ENCODE assay signal across 11 mouse cellular contexts in genomic region chr10:90892728-90893127, GRCm38 (mm10).
DNase-seq lines count a peak whose midpoint lies in the region; ATAC-seq lines count a peak whose summit lies in the region.
"Had no signal": no experiment of that assay in that cellular context is flagged by ENCODE, and none has a peak within 500 bp of the region (broad histone marks: within the 10 kb centered on the region; RNA-seq: fewer than 3 reads in every experiment).

No protein-coding gene starts in this region.

- ATAC-seq in hindbrain, embryonic 14.5 days (ENCODE audit: low FRiP score), result no peak
- no peak for ATAC-seq in hindbrain, embryonic 12.5 days (ENCODE audit: low FRiP score)

- 0 out of 2 replicates have a peak, but pooled peaks cover 3% of the 10 kb centered on the region for H3K4me1 ChIP-seq in hindbrain, embryonic 14.5 days (replicated peaks; ENCODE audit: control insufficient read depth, insufficient read depth, low read length)
- no peaks in the 10 kb centered on the region for H3K4me1 ChIP-seq in hindbrain, embryonic 12.5 days
- H3K4me1 ChIP-seq: embryonic facial prominence, embryonic 13.5 days had no signal

- no peak overlapping the region for H3K4me2 ChIP-seq in hindbrain, embryonic 14.5 days (replicated peaks)
- no peak overlapping the region for H3K4me2 ChIP-seq in hindbrain, embryonic 12.5 days (replicated peaks)
- H3K4me2 ChIP-seq: embryonic facial prominence, embryonic 13.5 days had no signal

- peak overlapping the region; percentile 3; the same call in 1 of the 2 replicates for H3K27ac ChIP-seq in hindbrain, embryonic 14.5 days
- no peak overlapping the region for H3K27ac ChIP-seq in hindbrain, embryonic 12.5 days
- H3K27ac ChIP-seq: embryonic facial prominence, embryonic 13.5 days had no signal

- peaks cover 14% of the 10 kb centered on the region for H3K36me3 ChIP-seq in hindbrain, embryonic 14.5 days (replicated peaks; ENCODE audit: control insufficient read depth, insufficient read depth)
- 0 out of 2 replicates have a peak, but pooled peaks cover 2% of the 10 kb centered on the region for H3K36me3 ChIP-seq in hindbrain, embryonic 12.5 days
- H3K36me3 ChIP-seq: embryonic facial prominence, embryonic 13.5 days had no signal

- H3K9ac ChIP-seq in hindbrain, embryonic 14.5 days, result no peak overlapping the region
- no peak overlapping the region for H3K9ac ChIP-seq in hindbrain, embryonic 12.5 days
- H3K9ac ChIP-seq: embryonic facial prominence, embryonic 13.5 days had no signal

- H3K27me3 ChIP-seq in hindbrain, embryonic 14.5 days (ENCODE audit: control insufficient read depth, insufficient read depth, low read length), result no peaks in the 10 kb centered on the region
- H3K27me3 ChIP-seq in hindbrain, embryonic 12.5 days, result no peaks in the 10 kb centered on the region
- H3K27me3 ChIP-seq: embryonic facial prominence, embryonic 13.5 days had no signal

- no peaks in the 10 kb centered on the region for H3K9me3 ChIP-seq in hindbrain, embryonic 14.5 days (ENCODE audit: control insufficient read depth, low read length)
- no peaks in the 10 kb centered on the region for H3K9me3 ChIP-seq in hindbrain, embryonic 12.5 days (replicated peaks)
- H3K9me3 ChIP-seq: embryonic facial prominence, embryonic 13.5 days had no signal

- WGBS in hindbrain, embryonic 14.5 days, result 48% methylated on average over 11 of the region's 11 CpGs
- WGBS in hindbrain, embryonic 12.5 days, result 73% methylated on average over 11 of the region's 11 CpGs

- no peak overlapping the region for H3K4me3 ChIP-seq in hindbrain, embryonic 14.5 days (replicated peaks; ENCODE audit: low read length)
- H3K4me3 ChIP-seq in hindbrain, embryonic 12.5 days, result no peak overlapping the region
- H3K4me3 ChIP-seq: embryonic facial prominence, embryonic 13.5 days had no signal

- peak; percentile 26 for DNase-seq in hindbrain, embryonic 14.5 days (ENCODE audit: low spot score)
- peak; percentile 19 for DNase-seq in cerebellum, adult 8-10 months
- peak; percentile 74 for DNase-seq in layer of hippocampus, adult 9-10 months (ENCODE audit: low spot score)
- DNase-seq in right cerebral cortex, adult 18-20 months, result peak; percentile 69
- DNase-seq in MN1 (ENCODE audit: low spot score), result no peak
- no peak for DNase-seq in gastrocnemius, postnatal 10 days
- DNase-seq in kidney, postnatal 4 days, result no peak
- DNase-seq: heart, adult 18-20 months; lung, adult 18-20 months had no signal

Comparison
In these comparisons a context has a peak if more than half of its experiments do, and no peak if none do; other contexts are left out.
1. DNase-seq: peak in hindbrain, embryonic 14.5 days (single experiment), cerebellum, adult 8-10 months (single experiment), layer of hippocampus, adult 9-10 months (single experiment) and right cerebral cortex, adult 18-20 months (single experiment); none in MN1 (single experiment), gastrocnemius, postnatal 10 days (single experiment) and kidney, postnatal 4 days (0 of 2).